Mouse (Mus musculus) spleen, embryonic (tissue): ENCODE data around the gene Gm45021.
"Not testable (repeated sequence)": the region's sequence is repeated elsewhere in the genome, so short reads cannot be mapped to it uniquely, and the experiment has no call there.

Source experiments
- CTCF ChIA-PET: fragments of 350-600 bp; sonication (Branson Sonifier 250); formaldehyde crosslinking; loops from one replicate; lab custom pipeline; 2022; lab: Charles Lee

Gene Gm45021

GRCm38 (mm10) chr6:48609512-48609911 is 20.1 kb downstream of the Gm45021 start:
- CTCF ChIA-PET: no interaction called here

- CTCF ChIA-PET: no interaction called here
These were observed 21.2 kb downstream of the Gm45021 start for GRCm38 (mm10) chr6:48610657-48611056.

- CTCF ChIA-PET: no interaction called here
These were observed 24.1 kb downstream of the Gm45021 start for GRCm38 (mm10) chr6:48613464-48613863.

GRCm38 (mm10) chr6:48614756-48615155 is 25.3 kb downstream of the Gm45021 start:
- CTCF ChIA-PET: no interaction called here

- CTCF ChIA-PET: no interaction called here
These were observed 30.6 kb downstream of the Gm45021 start for GRCm38 (mm10) chr6:48620031-48620430.

GRCm38 (mm10) chr6:48622186-48622843 is 32.9 kb downstream of the Gm45021 start:
- CTCF ChIA-PET: not testable (repeated sequence)

GRCm38 (mm10) chr6:48623460-48623859 is 34.0 kb downstream of the Gm45021 start:
- CTCF ChIA-PET: no interaction called here

- CTCF ChIA-PET: no interaction called here
These were observed 37.1 kb downstream of the Gm45021 start, which contains the start of gene AI854703 for GRCm38 (mm10) chr6:48626464-48626863. Gene AI854703 (plus strand): TSS chr6:48626764.

GRCm38 (mm10) chr6:48626984-48627383 is 37.6 kb downstream of the Gm45021 start:
- CTCF ChIA-PET: no interaction called here

- CTCF ChIA-PET: no interaction called here
These were observed 38.1 kb downstream of the Gm45021 start for GRCm38 (mm10) chr6:48627511-48627924.

- CTCF ChIA-PET: no interaction called here
These were observed 39.0 kb downstream of the Gm45021 start for GRCm38 (mm10) chr6:48628377-48628776.

- CTCF ChIA-PET: no interaction called here
These were observed 39.6 kb downstream of the Gm45021 start for GRCm38 (mm10) chr6:48628808-48629660.

GRCm38 (mm10) chr6:48629661-48630034 is 40.2 kb downstream of the Gm45021 start:
- CTCF ChIA-PET: no interaction called here

GRCm38 (mm10) chr6:48630831-48631230 is 41.4 kb downstream of the Gm45021 start:
- CTCF ChIA-PET: no interaction called here

- CTCF ChIA-PET: no interaction called here
These were observed 45.7 kb downstream of the Gm45021 start for GRCm38 (mm10) chr6:48635105-48635504.

- CTCF ChIA-PET: interaction anchor here (0.6 kb wide), 1 partner anchor 701 kb away, joined by 6 read pairs; no protein-coding TSS in a partner anchor
These were observed 47.1 kb downstream of the Gm45021 start for GRCm38 (mm10) chr6:48636515-48636914.

GRCm38 (mm10) chr6:48637811-48638500 is 48.5 kb downstream of the Gm45021 start:
- CTCF ChIA-PET: no interaction called here

GRCm38 (mm10) chr6:48638553-48638952 is 49.1 kb downstream of the Gm45021 start:
- CTCF ChIA-PET: interaction anchor here (0.7 kb wide), 1 partner anchor 67 kb away, joined by 3 read pairs; no protein-coding TSS in a partner anchor

- CTCF ChIA-PET: interaction anchor here (2.8 kb wide), 1 partner anchor 131 kb away, joined by 17 read pairs; no protein-coding TSS in a partner anchor
These were observed 52.0 kb downstream of the Gm45021 start for GRCm38 (mm10) chr6:48641391-48641790.

GRCm38 (mm10) chr6:48642764-48643292 is 53.4 kb downstream of the Gm45021 start:
- CTCF ChIA-PET: interaction anchor here (0.6 to 2.8 kb wide), 4 partner anchors 119 to 551 kb away, joined by 3 to 17 read pairs (median 5); no protein-coding TSS in a partner anchor

- CTCF ChIA-PET: interaction anchor here (0.6 to 4.4 kb wide), 10 partner anchors 27 to 172 kb away, joined by 3 to 24 read pairs (median 4); partner anchors contain the start of genes Gimap3 and Gimap9
These were observed 56.4 kb downstream of the Gm45021 start for GRCm38 (mm10) chr6:48645660-48646308.
